Mouse (Mus musculus): Measurements from ENCODE around the gene Fubp3. TPM values are rescaled to one million over a fixed set of nuclear protein-coding genes. Genes with fewer than 3 reads are reported as not detected.
A peak's percentile ranks its signal among the peaks of the same experiment; 100 is the strongest.
"Not testable (repeated sequence)": the region's sequence is repeated elsewhere in the genome, so short reads cannot be mapped to it uniquely, and the experiment has no call there.

Fubp3 gene
- polyA plus RNA-seq, 1 experiment from 2014 or later, result 58.4 TPM

- H3K4me1 ChIP-seq (ENCODE audit: control insufficient read depth, insufficient read depth, low read length); DNase-seq; H3K9me3 ChIP-seq (ENCODE audit: control insufficient read depth, low read length); H3K9ac ChIP-seq (replicated peaks; ENCODE audit: low read length); H3K4me2 ChIP-seq (ENCODE audit: low read length); H3K27me3 ChIP-seq (ENCODE audit: control insufficient read depth, insufficient read depth, low read length); H3K4me3 ChIP-seq (replicated peaks; ENCODE audit: low read depth, low read length); H3K27ac ChIP-seq (replicated peaks; ENCODE audit: low read depth, low read length); H3K36me3 ChIP-seq (ENCODE audit: control insufficient read depth, insufficient read depth, low read length); ATAC-seq (ENCODE audit: low FRiP score, low TSS enrichment): not testable (repeated sequence)
- WGBS, result 83% methylated on average over 2 of the region's 3 CpGs
Measured at GRCm38 (mm10) chr2:31551351-31551750, 21.1 kb upstream of the Fubp3 start.

- no peaks in the 10 kb centered on the region for H3K4me1 ChIP-seq (ENCODE audit: control insufficient read depth, insufficient read depth, low read length)
- no peak overlapping the region for H3K4me2 ChIP-seq (ENCODE audit: low read length)
- H3K36me3 ChIP-seq (ENCODE audit: control insufficient read depth, insufficient read depth, low read length), result no peaks in the 10 kb centered on the region
- H3K27me3 ChIP-seq (ENCODE audit: control insufficient read depth, insufficient read depth, low read length), result no peaks in the 10 kb centered on the region
- 88% methylated on average over 10 of the region's 10 CpGs for WGBS
- no peak overlapping the region for H3K27ac ChIP-seq (replicated peaks; ENCODE audit: low read depth, low read length)
- DNase-seq (no peak), ATAC-seq (ENCODE audit: low FRiP score, low TSS enrichment) (no peak)
- no peak overlapping the region for H3K9ac ChIP-seq (replicated peaks; ENCODE audit: low read length)
- H3K9me3 ChIP-seq (ENCODE audit: control insufficient read depth, low read length), result no peaks in the 10 kb centered on the region
- no peak overlapping the region for H3K4me3 ChIP-seq (replicated peaks; ENCODE audit: low read depth, low read length)
Measured at GRCm38 (mm10) chr2:31551971-31552370, 20.5 kb upstream of the Fubp3 start.

GRCm38 (mm10) chr2:31554619-31555018, 17.8 kb upstream of the Fubp3 start:
- 89% methylated on average over 5 of the region's 5 CpGs for WGBS
- DNase-seq (no peak), ATAC-seq (ENCODE audit: low FRiP score, low TSS enrichment) (no peak)
- Histone ChIP-seq H3K4me3 (replicated peaks; ENCODE audit: low read depth, low read length) (no peak overlapping the region), H3K4me1 (ENCODE audit: control insufficient read depth, insufficient read depth, low read length) (no peaks in the 10 kb centered on the region), H3K27ac (replicated peaks; ENCODE audit: low read depth, low read length) (no peak overlapping the region), H3K9me3 (ENCODE audit: control insufficient read depth, low read length) (no peaks in the 10 kb centered on the region), H3K9ac (replicated peaks; ENCODE audit: low read length) (no peak overlapping the region), H3K27me3 (ENCODE audit: control insufficient read depth, insufficient read depth, low read length) (no peaks in the 10 kb centered on the region), H3K36me3 (ENCODE audit: control insufficient read depth, insufficient read depth, low read length) (no peaks in the 10 kb centered on the region), H3K4me2 (ENCODE audit: low read length) (no peak overlapping the region)

GRCm38 (mm10) chr2:31572915-31573635, 624 bp downstream of the Fubp3 start:
- H3K4me1 ChIP-seq (ENCODE audit: control insufficient read depth, insufficient read depth, low read length), result peaks cover 18% of the 10 kb centered on the region
- peak overlapping the region; percentile 88 for H3K27ac ChIP-seq (replicated peaks; ENCODE audit: low read depth, low read length)
- WGBS, result 4% methylated on average over 36 of the region's 41 CpGs
- H3K27me3 ChIP-seq (ENCODE audit: control insufficient read depth, insufficient read depth, low read length), result no peaks in the 10 kb centered on the region
- peak overlapping the region; percentile 98 for H3K4me3 ChIP-seq (replicated peaks; ENCODE audit: low read depth, low read length)
- H3K9ac ChIP-seq (replicated peaks; ENCODE audit: low read length), result peak overlapping the region; percentile 94
- 0 out of 2 replicates have a peak, but pooled peaks cover 3% of the 10 kb centered on the region for H3K36me3 ChIP-seq (ENCODE audit: control insufficient read depth, insufficient read depth, low read length)
- ATAC-seq (ENCODE audit: low FRiP score, low TSS enrichment) (peak; percentile 41; the same call in 1 of the 2 replicates), DNase-seq (no peak)
- H3K9me3 ChIP-seq (ENCODE audit: control insufficient read depth, low read length), result no peaks in the 10 kb centered on the region
- peak overlapping the region; percentile 81 for H3K4me2 ChIP-seq (ENCODE audit: low read length)

GRCm38 (mm10) chr2:31581617-31582016, 9.2 kb downstream of the Fubp3 start:
- no peak for ATAC-seq (ENCODE audit: low FRiP score, low TSS enrichment)
- H3K36me3 ChIP-seq (ENCODE audit: control insufficient read depth, insufficient read depth, low read length), result peaks cover 29% of the 10 kb centered on the region

GRCm38 (mm10) chr2:31591799-31592484, 19.5 kb downstream of the Fubp3 start:
- peaks cover 44% of the 10 kb centered on the region for H3K36me3 ChIP-seq (ENCODE audit: control insufficient read depth, insufficient read depth, low read length)
- H3K4me2 ChIP-seq (ENCODE audit: low read length), result no peak overlapping the region
- DNase-seq, result no peak
- no peaks in the 10 kb centered on the region for H3K4me1 ChIP-seq (ENCODE audit: control insufficient read depth, insufficient read depth, low read length)
- H3K9me3 ChIP-seq (ENCODE audit: control insufficient read depth, low read length), result no peaks in the 10 kb centered on the region
- no peak overlapping the region for H3K27ac ChIP-seq (replicated peaks; ENCODE audit: low read depth, low read length)
- H3K4me3 ChIP-seq (replicated peaks; ENCODE audit: low read depth, low read length), result no peak overlapping the region
- no peak overlapping the region for H3K9ac ChIP-seq (replicated peaks; ENCODE audit: low read length)
- H3K27me3 ChIP-seq (ENCODE audit: control insufficient read depth, insufficient read depth, low read length), result no peaks in the 10 kb centered on the region
- WGBS, result 86% methylated on average over 9 of the region's 9 CpGs
- no peak for ATAC-seq (ENCODE audit: low FRiP score, low TSS enrichment)

More at GRCm38 (mm10) chr2:31581617-31582016, 9.2 kb downstream of the Fubp3 start:
- no peak overlapping the region for H3K27ac ChIP-seq (replicated peaks; ENCODE audit: low read depth, low read length)
- H3K9me3 ChIP-seq (ENCODE audit: control insufficient read depth, low read length), result no peaks in the 10 kb centered on the region
- no peak for DNase-seq
- H3K4me1 ChIP-seq (ENCODE audit: control insufficient read depth, insufficient read depth, low read length), result no peaks in the 10 kb centered on the region
- no peak overlapping the region for H3K4me2 ChIP-seq (ENCODE audit: low read length)
- H3K4me3 ChIP-seq (replicated peaks; ENCODE audit: low read depth, low read length), result no peak overlapping the region
- no peak overlapping the region for H3K9ac ChIP-seq (replicated peaks; ENCODE audit: low read length)
- 49% methylated on average over 2 of the region's 2 CpGs for WGBS
- no peaks in the 10 kb centered on the region for H3K27me3 ChIP-seq (ENCODE audit: control insufficient read depth, insufficient read depth, low read length)

GRCm38 (mm10) chr2:31607555-31607954, 35.1 kb downstream of the Fubp3 start:
- no peak overlapping the region for H3K27ac ChIP-seq (replicated peaks; ENCODE audit: low read depth, low read length)
- H3K27me3 ChIP-seq (ENCODE audit: control insufficient read depth, insufficient read depth, low read length), result no peaks in the 10 kb centered on the region
- WGBS, result 96% methylated on average over 1 of the region's 1 CpGs
- no peak for ATAC-seq (ENCODE audit: low FRiP score, low TSS enrichment)
- no peak overlapping the region for H3K4me3 ChIP-seq (replicated peaks; ENCODE audit: low read depth, low read length)
- no peak for DNase-seq
- H3K4me1 ChIP-seq (ENCODE audit: control insufficient read depth, insufficient read depth, low read length), result no peaks in the 10 kb centered on the region
- no peaks in the 10 kb centered on the region for H3K9me3 ChIP-seq (ENCODE audit: control insufficient read depth, low read length)
- peaks cover 92% of the 10 kb centered on the region for H3K36me3 ChIP-seq (ENCODE audit: control insufficient read depth, insufficient read depth, low read length)
- no peak overlapping the region for H3K9ac ChIP-seq (replicated peaks; ENCODE audit: low read length)
- no peak overlapping the region for H3K4me2 ChIP-seq (ENCODE audit: low read length)

GRCm38 (mm10) chr2:31609859-31610261, 37.4 kb downstream of the Fubp3 start:
- H3K27me3 ChIP-seq (ENCODE audit: control insufficient read depth, insufficient read depth, low read length), result no peaks in the 10 kb centered on the region
- H3K9me3 ChIP-seq (ENCODE audit: control insufficient read depth, low read length), result no peaks in the 10 kb centered on the region
- DNase-seq (peak; percentile 15), ATAC-seq (ENCODE audit: low FRiP score, low TSS enrichment) (no peak)
- no peak overlapping the region for H3K4me3 ChIP-seq (replicated peaks; ENCODE audit: low read depth, low read length)
- no peaks in the 10 kb centered on the region for H3K4me1 ChIP-seq (ENCODE audit: control insufficient read depth, insufficient read depth, low read length)
- 52% methylated on average over 7 of the region's 7 CpGs for WGBS
- H3K27ac ChIP-seq (replicated peaks; ENCODE audit: low read depth, low read length), result no peak overlapping the region
- no peak overlapping the region for H3K9ac ChIP-seq (replicated peaks; ENCODE audit: low read length)
- no peak overlapping the region for H3K4me2 ChIP-seq (ENCODE audit: low read length)
- H3K36me3 ChIP-seq (ENCODE audit: control insufficient read depth, insufficient read depth, low read length), result peaks cover 95% of the 10 kb centered on the region

- 31% methylated on average over 4 of the region's 4 CpGs for WGBS
- Histone ChIP-seq H3K4me3 (replicated peaks; ENCODE audit: low read depth, low read length) (no peak overlapping the region), H3K27ac (replicated peaks; ENCODE audit: low read depth, low read length) (no peak overlapping the region), H3K9me3 (ENCODE audit: control insufficient read depth, low read length) (no peaks in the 10 kb centered on the region), H3K4me1 (ENCODE audit: control insufficient read depth, insufficient read depth, low read length) (no peaks in the 10 kb centered on the region), H3K4me2 (ENCODE audit: low read length) (no peak overlapping the region), H3K36me3 (ENCODE audit: control insufficient read depth, insufficient read depth, low read length) (peaks cover 95% of the 10 kb centered on the region), H3K27me3 (ENCODE audit: control insufficient read depth, insufficient read depth, low read length) (no peaks in the 10 kb centered on the region), H3K9ac (replicated peaks; ENCODE audit: low read length) (no peak overlapping the region)
- ATAC-seq (ENCODE audit: low FRiP score, low TSS enrichment) (no peak), DNase-seq (no peak)
Measured at GRCm38 (mm10) chr2:31610922-31611321, 38.5 kb downstream of the Fubp3 start.

Data from midbrain, embryonic 14.5 days (tissue).